Mouse (Mus musculus): ENCODE results near the gene Ssc5d. TPM values are rescaled to one million over a fixed set of nuclear protein-coding genes. Genes with fewer than 3 reads are reported as not detected.
A peak's percentile ranks its signal among the peaks of the same experiment; 100 is the strongest.

Gene Ssc5d
- polyA plus RNA-seq, 1 experiment from 2014 or later, result 2.2 TPM

DNA sequence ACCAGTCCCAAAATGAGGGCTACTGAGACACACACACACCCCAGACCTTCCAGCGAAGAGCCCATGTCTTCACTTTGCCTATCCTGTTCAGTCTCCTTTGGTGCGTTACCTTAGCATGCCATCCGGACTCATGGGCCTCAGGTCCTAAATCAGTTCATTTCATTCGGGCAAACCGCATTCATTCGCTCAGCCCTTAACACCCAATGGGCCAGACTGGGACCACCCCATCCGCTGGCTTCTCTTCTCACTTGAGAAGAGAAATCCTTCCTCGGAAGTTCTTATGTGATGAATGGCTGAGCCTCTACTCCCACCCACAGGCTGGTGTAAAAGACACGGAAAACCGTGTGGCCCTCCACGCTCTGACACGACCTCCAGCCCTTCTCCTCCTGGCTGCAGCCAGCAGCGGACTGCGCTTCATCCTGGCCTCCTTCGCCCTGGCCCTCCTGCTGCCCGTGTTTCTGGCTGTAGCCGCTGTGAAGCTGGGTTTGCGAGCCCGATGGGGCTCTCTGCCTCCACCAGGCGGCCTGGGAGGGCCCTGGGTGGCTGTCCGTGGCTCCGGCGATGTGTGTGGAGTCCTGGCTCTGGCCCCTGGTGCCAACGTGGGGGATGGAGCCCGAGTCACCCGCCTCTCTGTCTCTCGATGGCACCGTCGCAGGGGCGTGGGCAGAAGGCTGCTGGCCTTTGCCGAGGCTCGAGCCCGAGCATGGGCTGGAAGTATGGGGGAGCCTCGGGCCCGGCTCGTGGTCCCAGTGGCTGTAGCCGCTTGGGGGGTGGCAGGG, 1.8 kb upstream of the Ssc5d start:
- DNase-seq (peak; percentile 73), ATAC-seq (ENCODE audit: insufficient read depth) (no peak)
- H3K27ac ChIP-seq (ENCODE audit: low read depth), result peak overlapping the region; percentile 95
- WGBS, result 6% methylated on average over 37 of the region's 37 CpGs
- H3K27me3 ChIP-seq (ENCODE audit: insufficient read depth, low read length), result no peaks in the 10 kb centered on the region
- peaks cover 32% of the 10 kb centered on the region for H3K4me1 ChIP-seq (ENCODE audit: insufficient read depth)
- H3K4me2 ChIP-seq, result peak overlapping the region; percentile 53
- peaks cover 27% of the 10 kb centered on the region for H3K36me3 ChIP-seq (ENCODE audit: insufficient read depth)
- H3K9ac ChIP-seq, result peak overlapping the region; percentile 41
- H3K4me3 ChIP-seq (ENCODE audit: low read depth, low read length), result peak overlapping the region; percentile 8
- H3K9me3 ChIP-seq (ENCODE audit: low read depth, low read length), result no peaks in the 10 kb centered on the region
- peak; percentile 66 for TF ChIP-seq CTCF (IDR thresholded peaks at IDR 0.05; ENCODE audit: low read depth)

DNA sequence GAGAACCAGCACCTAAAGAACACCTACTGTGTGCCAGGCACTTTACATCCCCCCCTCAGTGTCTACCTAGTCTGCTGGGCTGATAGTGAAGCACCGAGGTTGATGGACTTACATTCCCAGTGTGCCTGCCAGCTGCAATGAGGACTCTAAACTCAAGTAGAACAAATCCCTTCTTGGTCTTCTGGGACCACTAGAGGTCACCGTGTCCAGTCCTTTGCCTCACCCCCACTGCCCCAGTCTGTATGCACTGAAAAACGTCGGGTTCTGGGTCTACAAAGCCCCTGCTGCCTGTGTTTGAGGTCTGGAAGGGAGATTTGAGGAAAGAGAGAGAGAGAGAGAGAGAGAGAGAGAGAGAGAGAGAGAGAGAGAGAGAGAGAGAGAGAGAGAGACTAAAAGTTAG, 1.1 kb upstream of the Ssc5d start:
- H3K4me2 ChIP-seq, result peak overlapping the region; percentile 53
- H3K27ac ChIP-seq (ENCODE audit: low read depth), result peak overlapping the region; percentile 95
- peak overlapping the region; percentile 8; the same call in 1 of the 2 replicates for H3K4me3 ChIP-seq (ENCODE audit: low read depth, low read length)
- H3K9me3 ChIP-seq (ENCODE audit: low read depth, low read length), result no peaks in the 10 kb centered on the region
- TF ChIP-seq CTCF (IDR thresholded peaks at IDR 0.05; ENCODE audit: low read depth), result no peak
- no peaks in the 10 kb centered on the region for H3K27me3 ChIP-seq (ENCODE audit: insufficient read depth, low read length)
- peaks cover 32% of the 10 kb centered on the region for H3K4me1 ChIP-seq (ENCODE audit: insufficient read depth)
- peaks cover 20% of the 10 kb centered on the region for H3K36me3 ChIP-seq (ENCODE audit: insufficient read depth)
- peak; percentile 3 for ATAC-seq (ENCODE audit: insufficient read depth)
- peak overlapping the region; percentile 41; the same call in 1 of the 2 replicates for H3K9ac ChIP-seq
- DNase-seq, result no peak
- WGBS, result 1% methylated on average over 4 of the region's 4 CpGs

DNA sequence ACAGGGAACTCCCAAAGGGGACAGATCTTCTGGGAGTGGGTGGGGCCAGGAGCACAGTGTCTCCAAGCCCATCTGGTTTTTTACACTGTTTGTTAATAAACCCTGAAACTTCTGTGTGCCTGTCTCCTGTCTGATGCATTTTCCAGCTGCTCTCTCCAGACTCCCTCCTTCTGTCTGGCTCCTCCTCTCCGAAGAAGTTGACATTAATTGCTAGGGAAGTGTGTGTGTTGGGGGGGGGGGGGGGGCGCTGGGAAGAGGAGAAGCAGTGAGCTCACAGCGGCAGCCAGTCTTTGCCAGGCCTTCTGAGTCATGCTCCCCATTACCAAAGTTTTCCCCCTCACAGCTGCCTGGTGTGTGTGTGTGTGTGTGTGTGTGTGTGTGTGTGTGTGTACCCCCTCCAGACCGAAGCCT, 689 bp upstream of the Ssc5d start:
- no peak overlapping the region for H3K4me3 ChIP-seq (ENCODE audit: low read depth, low read length)
- H3K4me2 ChIP-seq, result peak overlapping the region; percentile 53
- ATAC-seq (ENCODE audit: insufficient read depth), result peak; percentile 63
- peak; percentile 86 for DNase-seq
- H3K27ac ChIP-seq (ENCODE audit: low read depth), result peak overlapping the region; percentile 95
- no peaks in the 10 kb centered on the region for H3K9me3 ChIP-seq (ENCODE audit: low read depth, low read length)
- H3K9ac ChIP-seq, result no peak overlapping the region
- 8% methylated on average over 3 of the region's 4 CpGs for WGBS
- peaks cover 32% of the 10 kb centered on the region for H3K4me1 ChIP-seq (ENCODE audit: insufficient read depth)
- no peak for TF ChIP-seq CTCF (IDR thresholded peaks at IDR 0.05; ENCODE audit: low read depth)
- H3K36me3 ChIP-seq (ENCODE audit: insufficient read depth), result peaks cover 15% of the 10 kb centered on the region
- H3K27me3 ChIP-seq (ENCODE audit: insufficient read depth, low read length), result no peaks in the 10 kb centered on the region

GRCm38 (mm10) chr7:4926849-4927248, 1.3 kb downstream of the Ssc5d start:
- Histone ChIP-seq H3K4me1 (ENCODE audit: insufficient read depth) (peaks cover 32% of the 10 kb centered on the region), H3K27ac (ENCODE audit: low read depth) (no peak overlapping the region), H3K4me3 (ENCODE audit: low read depth, low read length) (no peak overlapping the region), H3K27me3 (ENCODE audit: insufficient read depth, low read length) (no peaks in the 10 kb centered on the region), H3K9ac (no peak overlapping the region), H3K9me3 (ENCODE audit: low read depth, low read length) (no peaks in the 10 kb centered on the region), H3K36me3 (ENCODE audit: insufficient read depth) (no peaks in the 10 kb centered on the region), H3K4me2 (no peak overlapping the region)
- WGBS, result 58% methylated on average over 16 of the region's 16 CpGs
- no peak for ATAC-seq (ENCODE audit: insufficient read depth)
- TF ChIP-seq CTCF (IDR thresholded peaks at IDR 0.05; ENCODE audit: low read depth), result no peak
- no peak for DNase-seq

- DNase-seq, result no peak
- Histone ChIP-seq H3K4me3 (ENCODE audit: low read depth, low read length) (no peak overlapping the region), H3K27me3 (ENCODE audit: insufficient read depth, low read length) (no peaks in the 10 kb centered on the region), H3K9ac (no peak overlapping the region), H3K4me2 (peak overlapping the region; percentile 16), H3K27ac (ENCODE audit: low read depth) (no peak overlapping the region), H3K36me3 (ENCODE audit: insufficient read depth) (no peaks in the 10 kb centered on the region), H3K4me1 (ENCODE audit: insufficient read depth) (peaks cover 32% of the 10 kb centered on the region), H3K9me3 (ENCODE audit: low read depth, low read length) (no peaks in the 10 kb centered on the region)
- WGBS, result 44% methylated on average over 8 of the region's 8 CpGs
- ATAC-seq (ENCODE audit: insufficient read depth), result no peak
- no peak for TF ChIP-seq CTCF (IDR thresholded peaks at IDR 0.05; ENCODE audit: low read depth)
Measured at GRCm38 (mm10) chr7:4927711-4928110, 2.1 kb downstream of the Ssc5d start.

DNA sequence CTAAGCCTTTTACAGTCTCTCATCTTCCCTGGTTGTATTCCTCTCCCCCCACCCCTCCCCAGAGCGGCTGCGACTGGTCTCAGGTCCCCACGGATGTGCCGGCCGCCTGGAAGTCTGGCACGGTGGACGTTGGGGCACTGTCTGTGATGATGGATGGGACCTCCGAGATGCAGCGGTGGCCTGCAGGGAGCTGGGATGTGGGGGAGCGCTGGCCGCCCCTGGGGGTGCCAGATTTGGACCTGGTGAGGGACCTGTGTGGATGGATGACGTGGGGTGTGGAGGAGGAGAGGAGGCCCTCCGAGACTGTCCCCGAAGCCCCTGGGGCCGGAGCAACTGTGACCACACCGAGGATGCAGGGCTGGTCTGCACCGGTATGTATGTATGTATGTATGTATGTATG, 2.7 kb downstream of the Ssc5d start:
- DNase-seq (no peak), ATAC-seq (ENCODE audit: insufficient read depth) (no peak)
- Histone ChIP-seq H3K36me3 (ENCODE audit: insufficient read depth) (no peaks in the 10 kb centered on the region), H3K9ac (no peak overlapping the region), H3K4me2 (peak overlapping the region; percentile 16), H3K9me3 (ENCODE audit: low read depth, low read length) (no peaks in the 10 kb centered on the region), H3K27ac (ENCODE audit: low read depth) (no peak overlapping the region), H3K27me3 (ENCODE audit: insufficient read depth, low read length) (no peaks in the 10 kb centered on the region), H3K4me3 (ENCODE audit: low read depth, low read length) (no peak overlapping the region), H3K4me1 (ENCODE audit: insufficient read depth) (peaks cover 26% of the 10 kb centered on the region)
- 40% methylated on average over 17 of the region's 17 CpGs for WGBS
- TF ChIP-seq CTCF (IDR thresholded peaks at IDR 0.05; ENCODE audit: low read depth), result no peak

- Histone ChIP-seq H3K27ac (ENCODE audit: low read depth) (no peak overlapping the region), H3K4me3 (ENCODE audit: low read depth, low read length) (no peak overlapping the region), H3K4me1 (ENCODE audit: insufficient read depth) (no peaks in the 10 kb centered on the region), H3K9ac (no peak overlapping the region), H3K9me3 (ENCODE audit: low read depth, low read length) (no peaks in the 10 kb centered on the region), H3K4me2 (no peak overlapping the region), H3K36me3 (ENCODE audit: insufficient read depth) (no peaks in the 10 kb centered on the region), H3K27me3 (ENCODE audit: insufficient read depth, low read length) (no peaks in the 10 kb centered on the region)
- ATAC-seq (ENCODE audit: insufficient read depth), result no peak
- no peak for TF ChIP-seq CTCF (IDR thresholded peaks at IDR 0.05; ENCODE audit: low read depth)
- 66% methylated on average over 12 of the region's 12 CpGs for WGBS
- no peak for DNase-seq
Measured at GRCm38 (mm10) chr7:4933103-4933502, 7.5 kb downstream of the Ssc5d start.

Data from lung, embryonic 14.5 days (tissue).